Mouse (Mus musculus) heart, postnatal 0 days (tissue): Measurements from ENCODE around the gene Kat14.

ENCODE experiments used
- CTCF ChIP-seq: IDR thresholded peaks from 2 replicates; pipeline ENCODE4 v1.5.1; 2016; ENCODE audit warnings: antibody characterized with exemption, control low read depth, low read depth
- EP300 ChIP-seq: IDR thresholded peaks from 2 replicates; pipeline ENCODE4 v1.6.1; 2016; ENCODE audit warnings: antibody characterized with exemption, low read depth

DNA sequence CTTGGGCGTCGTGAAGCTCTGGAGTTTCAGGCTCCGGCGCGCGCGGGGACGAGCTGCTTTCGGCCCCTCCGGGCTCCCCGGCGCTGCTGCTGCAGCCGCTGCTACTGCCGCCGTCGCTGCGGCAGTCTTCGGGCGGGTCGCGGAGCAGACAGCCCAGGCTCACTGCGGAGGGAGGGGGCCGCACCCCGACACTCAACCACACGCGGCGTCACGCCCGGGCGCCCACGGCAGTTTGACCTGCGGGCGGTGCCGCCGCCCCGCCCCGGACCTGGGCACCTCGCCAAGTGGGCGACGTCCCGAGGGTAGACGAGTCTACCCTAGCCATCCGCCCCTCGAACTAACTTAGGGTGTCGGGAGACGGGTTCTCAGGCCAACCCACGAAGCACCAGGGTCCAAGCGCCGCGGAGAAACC lies 37.8 kb upstream of the Kat14 start:
- no peak for TF ChIP-seq EP300
- no peak for TF ChIP-seq CTCF
